Mouse (Mus musculus) hindbrain, embryonic 11.5 days (tissue): Measurements from ENCODE around the gene Bbs5. TPM values are rescaled to one million over a fixed set of nuclear protein-coding genes. Genes with fewer than 3 reads are reported as not detected.

ENCODE experiments used
- ATAC-seq: fragments of 200-750 bp; cut with Nextera tagmentation; 2 replicates; pipeline ENCODE4 v1.8.0; 2017; ENCODE audit warnings: mild to moderate bottlenecking, moderate TSS enrichment, moderate library complexity; ENCODE audit not compliant: low FRiP score
- DNase-seq: peaks from one replicate; pipeline ENCODE4 v3.0.0-alpha.2; 2015; ENCODE audit warnings: low spot score
- H3K27ac ChIP-seq: fragments of 300-500 bp; sonication (generic); 2 replicates; pipeline ENCODE4 v1.5.1; 2014; ENCODE audit warnings: mild to moderate bottlenecking, low read depth, low read length
- H3K27me3 ChIP-seq: fragments of 300-500 bp; sonication (generic); 2 replicates; pipeline ENCODE4 v1.6.1; 2014; ENCODE audit warnings: mild to moderate bottlenecking, low read length, moderate library complexity, mixed read lengths; ENCODE audit not compliant: control insufficient read depth, insufficient read depth
- H3K36me3 ChIP-seq: fragments of 300-500 bp; sonication (generic); 2 replicates; pipeline ENCODE4 v1.6.1; 2014; ENCODE audit warnings: mild to moderate bottlenecking, low read length, moderate library complexity, mixed read lengths; ENCODE audit not compliant: control insufficient read depth, insufficient read depth
- H3K4me1 ChIP-seq: fragments of 300-500 bp; sonication (generic); replicated peaks from 2 replicates; pipeline ENCODE4 v1.6.1; 2014; ENCODE audit warnings: low read length, mixed read lengths; ENCODE audit not compliant: control insufficient read depth, insufficient read depth
- H3K4me2 ChIP-seq: fragments of 300-500 bp; sonication (generic); replicated peaks from 2 replicates; pipeline ENCODE4 v1.6.1; 2014; ENCODE audit warnings: mild to moderate bottlenecking, low read depth, low read length
- H3K4me3 ChIP-seq: fragments of 300-500 bp; sonication (generic); 2 replicates; pipeline ENCODE4 v1.5.1; 2014; ENCODE audit warnings: low read depth, low read length
- H3K9ac ChIP-seq: fragments of 300-500 bp; sonication (generic); 2 replicates; pipeline ENCODE4 v1.6.1; 2014; ENCODE audit warnings: low read depth, low read length
- H3K9me3 ChIP-seq: fragments of 300-500 bp; sonication (generic); 2 replicates; pipeline ENCODE4 v1.6.1; 2016; ENCODE audit warnings: low read length; ENCODE audit not compliant: control insufficient read depth
- WGBS: fragments of 180-500 bp; shearing (Covaris S2); extraction: QIAGEN DNeasy Blood & Tissue Kit; methylation state at CpG from one replicate; pipeline ENCODE4 v1.1.7; 2014; 5-methylcytosine and 5-hydroxymethylcytosine counted together
- polyA plus RNA-seq: library from polyadenylated mRNA; unstranded; fragments of >200 nt; fragmentation: Nextera tagmentation; extraction: Ambion mirVana; gene quantifications from 2 replicates; pipeline ENCODE4 v1.2.1, GENCODE M21; 2014

The Bbs5 gene
- polyA plus RNA-seq, 1 experiment from 2014 or later: 21.9 TPM

DNA sequence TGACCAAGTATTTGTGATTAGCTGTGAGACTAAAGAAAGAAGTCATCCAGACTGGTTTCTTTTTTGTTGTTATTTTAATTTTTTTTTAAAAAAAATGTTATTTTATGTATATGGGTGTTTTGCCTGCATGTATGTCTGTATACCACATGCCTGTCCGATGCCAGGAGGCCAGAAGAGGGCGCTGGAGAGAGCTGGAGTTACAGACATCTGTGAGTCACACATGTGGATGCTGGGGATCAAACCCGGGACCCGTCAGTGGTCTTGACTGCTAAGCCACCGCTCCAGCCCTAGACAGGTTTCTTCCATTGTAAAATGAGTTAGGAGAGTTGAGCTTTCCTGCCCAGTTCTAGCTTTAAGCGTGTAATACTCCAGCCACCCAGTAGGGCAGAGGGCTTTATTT is 33.0 kb downstream of the Bbs5 start:
- ATAC-seq (no peak), DNase-seq (no peak)
- Histone ChIP-seq H3K36me3 (no peaks in the 10 kb centered on the region), H3K4me2 (no peak overlapping the region), H3K4me3 (no peak overlapping the region), H3K27ac (no peak overlapping the region), H3K4me1 (no peaks in the 10 kb centered on the region), H3K9ac (no peak overlapping the region), H3K9me3 (no peaks in the 10 kb centered on the region), H3K27me3 (no peaks in the 10 kb centered on the region)
- 65% methylated on average over 6 of the region's 6 CpGs for WGBS

- Histone ChIP-seq H3K9me3 (no peaks in the 10 kb centered on the region), H3K27ac (no peak overlapping the region), H3K9ac (no peak overlapping the region), H3K4me3 (no peak overlapping the region), H3K36me3 (no peaks in the 10 kb centered on the region), H3K4me1 (no peaks in the 10 kb centered on the region), H3K27me3 (no peaks in the 10 kb centered on the region), H3K4me2 (no peak overlapping the region)
- WGBS: 97% methylated on average over 4 of the region's 4 CpGs
- ATAC-seq (no peak), DNase-seq (no peak)
These were observed 35.0 kb downstream of the Bbs5 start for GRCm38 (mm10) chr2:69681931-69682330.

DNA sequence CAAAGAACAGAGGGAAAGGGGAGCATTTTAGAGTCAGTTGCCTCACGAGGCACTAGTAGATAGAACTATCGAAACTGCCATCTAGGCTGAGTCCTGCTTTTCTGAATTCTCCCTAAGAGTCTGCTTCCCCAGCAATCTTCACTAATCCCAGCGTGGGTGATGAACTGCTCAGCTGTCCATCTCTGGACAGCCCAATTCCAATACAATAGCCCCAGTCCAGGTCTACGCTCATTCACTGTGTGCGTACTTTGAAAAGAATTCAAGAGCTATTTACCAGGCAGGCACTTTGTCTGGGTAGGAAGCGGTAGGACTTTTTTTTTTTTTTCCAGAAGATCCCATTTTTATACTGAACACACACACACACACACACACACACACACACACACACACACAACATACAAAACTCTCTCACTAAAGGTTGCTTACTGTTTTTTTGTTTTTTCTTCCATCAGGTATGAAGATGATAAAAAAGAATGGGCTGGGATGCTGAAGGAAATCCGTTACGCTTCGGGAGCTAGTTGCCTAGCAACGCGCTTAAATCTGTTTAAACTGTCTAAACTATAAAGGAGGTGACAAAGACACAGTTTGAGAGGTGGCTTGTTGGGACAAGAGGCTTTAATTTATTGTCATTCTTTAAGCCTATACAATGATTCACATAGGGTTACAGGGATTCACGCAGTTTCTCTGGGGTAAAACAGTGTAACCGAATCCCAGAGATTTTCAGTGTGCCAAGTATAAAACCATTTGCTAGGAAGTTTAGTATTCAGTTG is 36.2 kb downstream of the Bbs5 start:
- Histone ChIP-seq H3K36me3 (no peaks in the 10 kb centered on the region), H3K4me3 (no peak overlapping the region), H3K27ac (no peak overlapping the region), H3K4me2 (no peak overlapping the region), H3K27me3 (no peaks in the 10 kb centered on the region), H3K9me3 (no peaks in the 10 kb centered on the region), H3K4me1 (no peaks in the 10 kb centered on the region), H3K9ac (no peak overlapping the region)
- peak; percentile 46 for DNase-seq
- 40% methylated on average over 13 of the region's 13 CpGs for WGBS
- ATAC-seq: peak; percentile 74; the same call in 1 of the 2 replicates

- Histone ChIP-seq H3K9me3 (no peaks in the 10 kb centered on the region), H3K9ac (no peak overlapping the region), H3K4me2 (no peak overlapping the region), H3K36me3 (no peaks in the 10 kb centered on the region), H3K27me3 (no peaks in the 10 kb centered on the region), H3K4me1 (no peaks in the 10 kb centered on the region), H3K27ac (no peak overlapping the region), H3K4me3 (no peak overlapping the region)
- ATAC-seq: no peak
- no peak for DNase-seq
- WGBS: 94% methylated on average over 3 of the region's 3 CpGs
These were observed 37.5 kb downstream of the Bbs5 start for GRCm38 (mm10) chr2:69684488-69684887.

DNA sequence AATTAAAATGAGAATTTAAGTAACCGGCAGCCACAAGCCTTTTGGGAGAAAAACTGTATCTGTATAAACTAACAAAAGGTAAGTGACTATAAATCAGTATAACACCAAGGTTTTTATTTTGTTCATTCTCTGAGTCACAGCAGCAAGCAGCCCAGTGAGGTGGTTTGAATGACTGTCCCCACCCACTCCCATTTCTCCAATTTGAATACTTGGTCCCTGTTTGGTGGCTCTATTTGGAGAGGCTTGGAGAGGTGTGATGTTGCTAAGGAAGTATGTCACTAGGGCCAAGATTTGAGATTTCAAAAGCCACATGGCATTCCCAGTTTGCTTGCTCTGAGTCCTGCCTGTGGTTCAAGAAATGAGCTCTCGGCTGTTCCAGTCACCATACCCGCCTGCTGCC is 43.2 kb downstream of the Bbs5 start:
- 90% methylated on average over 3 of the region's 3 CpGs for WGBS
- DNase-seq: no peak
- H3K4me1 ChIP-seq: no peaks in the 10 kb centered on the region
- no peak overlapping the region for H3K4me2 ChIP-seq
- no peak for ATAC-seq
- no peak overlapping the region for H3K9ac ChIP-seq
- H3K4me3 ChIP-seq: no peak overlapping the region
- no peak overlapping the region for H3K27ac ChIP-seq
- 0 out of 2 replicates have a peak, but pooled peaks cover 2% of the 10 kb centered on the region for H3K36me3 ChIP-seq
- no peaks in the 10 kb centered on the region for H3K27me3 ChIP-seq
- no peaks in the 10 kb centered on the region for H3K9me3 ChIP-seq

DNA sequence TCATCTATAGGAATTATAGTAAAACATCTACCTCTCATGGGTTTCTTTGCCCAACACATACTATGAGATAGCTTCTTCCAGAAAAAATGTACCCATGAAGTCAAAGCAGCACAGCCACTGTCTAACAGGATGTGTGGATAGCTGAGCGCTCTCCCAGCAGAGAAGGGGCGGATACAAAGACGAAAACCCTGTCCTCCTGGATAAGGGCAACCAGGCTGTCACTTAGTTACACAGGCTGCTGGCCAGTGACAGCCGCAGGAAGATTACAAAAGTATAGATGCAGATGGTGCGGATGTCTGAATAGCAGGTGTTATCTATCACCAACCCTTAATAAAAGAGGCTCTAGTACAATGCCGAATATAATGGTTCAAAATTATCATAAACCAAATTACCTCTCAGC is 43.9 kb downstream of the Bbs5 start:
- Histone ChIP-seq H3K4me2 (no peak overlapping the region), H3K4me3 (no peak overlapping the region), H3K9me3 (no peaks in the 10 kb centered on the region), H3K36me3 (0 out of 2 replicates have a peak, but pooled peaks cover 2% of the 10 kb centered on the region), H3K9ac (no peak overlapping the region), H3K27me3 (no peaks in the 10 kb centered on the region), H3K27ac (no peak overlapping the region), H3K4me1 (no peaks in the 10 kb centered on the region)
- DNase-seq: no peak
- ATAC-seq: no peak
- WGBS: 95% methylated on average over 6 of the region's 6 CpGs

DNA sequence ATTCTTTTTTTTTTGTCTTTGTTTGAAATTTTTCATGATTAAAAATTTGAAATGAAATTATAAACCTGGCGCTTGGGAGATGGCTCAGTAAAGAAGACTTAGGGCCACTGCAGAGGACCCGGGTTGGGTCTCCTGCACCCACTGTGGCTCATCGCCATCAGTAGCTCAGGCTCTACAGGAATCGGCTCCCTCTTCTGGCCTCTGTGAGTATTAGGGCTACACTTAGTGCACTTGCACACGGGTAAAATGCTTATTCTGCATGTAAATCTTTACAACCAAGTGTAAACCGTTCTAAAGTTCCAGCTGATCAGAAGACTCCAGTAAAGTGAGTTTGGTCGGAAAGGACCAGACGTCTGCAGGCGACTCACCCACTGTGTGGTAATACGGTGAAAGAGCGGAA is 46.5 kb downstream of the Bbs5 start:
- Histone ChIP-seq H3K4me1 (no peaks in the 10 kb centered on the region), H3K4me2 (no peak overlapping the region), H3K4me3 (no peak overlapping the region), H3K9ac (no peak overlapping the region), H3K27me3 (no peaks in the 10 kb centered on the region), H3K9me3 (no peaks in the 10 kb centered on the region), H3K36me3 (0 out of 2 replicates have a peak, but pooled peaks cover 2% of the 10 kb centered on the region), H3K27ac (no peak overlapping the region)
- WGBS: 94% methylated on average over 11 of the region's 11 CpGs
- no peak for ATAC-seq
- DNase-seq: no peak

- no peaks in the 10 kb centered on the region for H3K4me1 ChIP-seq
- no peaks in the 10 kb centered on the region for H3K27me3 ChIP-seq
- H3K9ac ChIP-seq: no peak overlapping the region
- no peak for DNase-seq
- no peak for ATAC-seq
- H3K27ac ChIP-seq: no peak overlapping the region
- no peaks in the 10 kb centered on the region for H3K9me3 ChIP-seq
- no peak overlapping the region for H3K4me2 ChIP-seq
- peaks cover 2% of the 10 kb centered on the region; the same call in 1 of the 2 replicates for H3K36me3 ChIP-seq
- no peak overlapping the region for H3K4me3 ChIP-seq
- WGBS: 95% methylated on average over 8 of the region's 8 CpGs
These were observed 53.5 kb downstream of the Bbs5 start for GRCm38 (mm10) chr2:69700446-69700845.

DNA sequence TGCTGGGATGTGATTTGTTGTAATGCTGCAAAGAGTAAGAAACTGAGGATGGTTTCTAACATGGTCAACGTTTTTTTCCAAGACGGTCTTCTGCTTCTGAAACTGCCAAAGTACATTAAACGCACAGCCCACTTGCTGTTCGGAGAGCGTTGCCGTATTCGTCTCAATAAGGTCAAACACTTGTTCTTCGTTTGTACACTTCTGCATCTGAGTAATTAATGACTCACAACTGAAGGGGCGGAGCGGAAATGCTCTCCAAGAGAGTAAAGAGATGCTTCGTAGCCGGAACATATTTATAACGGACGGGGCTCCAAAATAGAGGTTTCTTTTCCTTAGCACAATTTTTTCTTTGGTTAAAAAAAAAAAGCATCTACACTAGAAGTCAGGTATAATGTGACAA is 65.2 kb downstream of the Bbs5 start:
- no peaks in the 10 kb centered on the region for H3K9me3 ChIP-seq
- no peak overlapping the region for H3K4me2 ChIP-seq
- H3K4me1 ChIP-seq: no peaks in the 10 kb centered on the region
- no peaks in the 10 kb centered on the region for H3K27me3 ChIP-seq
- no peak overlapping the region for H3K27ac ChIP-seq
- H3K9ac ChIP-seq: no peak overlapping the region
- ATAC-seq (no peak), DNase-seq (no peak)
- H3K4me3 ChIP-seq: no peak overlapping the region
- no peaks in the 10 kb centered on the region for H3K36me3 ChIP-seq
- WGBS: 94% methylated on average over 14 of the region's 14 CpGs
